Mouse (Mus musculus): Measurements from ENCODE around the gene Gm5901.

Gm5901 gene

DNA sequence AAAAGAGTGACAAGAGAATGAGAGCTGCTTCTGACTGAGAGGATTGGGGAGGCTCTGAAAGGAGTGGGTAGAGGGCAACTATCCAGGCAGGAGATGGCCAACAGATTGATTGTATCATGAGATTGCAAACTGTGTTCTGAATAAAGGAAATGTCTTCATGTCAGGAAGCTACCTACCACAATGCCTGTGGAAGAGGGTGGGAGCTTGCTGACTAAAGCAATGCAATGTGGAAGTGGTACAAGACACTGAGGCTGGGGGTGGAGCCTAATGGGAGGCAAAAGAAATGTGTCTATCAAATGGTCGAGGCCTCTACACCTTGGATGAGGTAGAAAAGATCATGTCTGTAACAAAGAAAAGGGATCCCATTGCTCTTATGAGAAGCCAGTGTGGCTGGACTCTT lies 31.5 kb downstream of the Gm5901 start:
- DNase-seq: no peak

DNA sequence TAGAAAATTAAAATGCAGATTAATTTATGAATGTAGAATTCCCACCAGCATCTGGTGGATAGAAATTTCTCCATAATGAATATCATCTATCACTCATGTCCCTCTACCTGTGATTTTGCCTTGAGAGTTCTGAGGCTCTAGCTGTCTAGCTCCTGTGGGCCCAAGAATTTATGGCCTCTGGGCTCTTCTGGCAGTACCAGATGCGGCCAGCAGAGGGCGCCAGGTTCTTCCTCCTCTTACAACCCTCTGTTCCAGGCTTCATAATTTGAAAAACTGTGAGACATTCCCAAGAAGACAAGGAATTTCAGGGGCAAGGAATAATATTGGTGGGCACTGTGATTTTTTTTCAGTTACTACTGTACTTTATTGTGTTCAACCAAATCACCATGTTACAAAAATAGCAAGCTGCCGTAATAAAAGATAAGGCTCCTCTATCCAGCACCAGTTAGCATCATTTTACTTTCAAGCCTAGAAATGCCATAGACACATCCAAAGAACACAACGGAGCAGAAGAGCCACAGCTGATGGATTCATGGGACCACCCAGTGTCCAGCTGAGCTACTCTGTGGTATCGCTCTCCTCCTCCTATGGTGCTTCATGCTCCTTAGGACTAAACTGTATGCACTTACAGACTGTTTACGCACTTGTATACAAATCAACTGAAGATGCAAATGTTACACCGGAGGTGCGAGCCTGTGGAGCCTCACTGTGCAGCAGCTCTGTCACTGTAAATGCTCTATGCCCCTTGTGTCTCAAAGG lies 37.2 kb downstream of the Gm5901 start:
- DNase-seq: peak; percentile 66

DNA sequence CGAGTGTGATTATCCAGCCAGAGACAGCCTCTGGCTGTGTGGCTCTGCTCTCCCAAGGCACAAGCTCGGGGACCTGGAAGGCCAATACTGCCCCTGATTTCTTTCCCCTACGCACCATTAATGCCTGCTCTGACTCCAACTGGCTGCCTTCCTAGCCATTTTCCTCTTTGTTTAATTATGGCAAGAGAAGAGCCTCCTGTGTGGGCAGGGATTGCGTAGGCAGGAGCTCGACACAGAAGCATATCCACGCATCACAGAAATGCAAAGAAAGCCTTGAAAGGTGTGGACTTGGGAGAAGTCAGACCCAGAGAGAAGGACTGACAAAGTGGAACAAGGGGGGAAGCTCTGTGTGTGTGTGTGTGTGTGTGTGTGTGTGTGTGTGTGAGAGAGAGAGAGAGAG lies 39.5 kb downstream of the Gm5901 start:
- DNase-seq: no peak

DNA sequence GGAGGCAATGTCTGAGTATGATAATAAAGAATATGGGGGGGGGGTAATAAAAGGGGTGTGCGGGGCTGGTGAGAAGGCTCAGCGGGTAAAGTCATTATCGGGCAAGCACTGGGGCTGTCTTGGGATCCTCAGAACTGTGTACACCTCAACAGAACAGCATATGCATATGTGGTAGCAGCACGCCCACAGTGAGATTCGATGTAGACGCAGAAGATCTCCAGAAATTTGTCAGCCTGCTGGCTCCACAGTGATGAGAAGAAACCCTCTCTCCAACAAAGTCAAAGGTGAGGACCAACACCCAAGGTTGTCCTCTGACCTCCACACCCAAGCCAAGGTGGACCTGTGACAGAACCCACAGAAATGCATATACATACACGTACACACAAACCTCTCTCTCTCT lies 41.7 kb downstream of the Gm5901 start:
- no peak for DNase-seq

DNA sequence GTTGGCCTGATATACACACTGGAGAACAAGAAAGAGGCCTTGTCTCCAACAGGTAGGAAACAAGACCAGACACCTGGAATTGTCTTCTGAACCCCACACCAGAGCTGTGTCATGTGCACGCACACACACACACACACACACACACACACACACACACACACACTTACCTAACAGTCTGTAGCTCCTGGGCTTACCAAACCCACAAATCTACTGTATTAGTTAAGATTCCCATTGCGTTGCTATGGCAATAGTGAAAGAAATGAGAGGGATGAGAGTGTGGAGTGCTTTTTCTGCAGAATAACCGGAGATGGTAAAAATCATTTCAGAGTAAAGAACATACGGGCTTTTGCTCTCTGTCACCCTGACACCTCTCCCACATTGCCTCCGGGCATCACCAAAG lies 43.3 kb downstream of the Gm5901 start:
- no peak for DNase-seq

DNA sequence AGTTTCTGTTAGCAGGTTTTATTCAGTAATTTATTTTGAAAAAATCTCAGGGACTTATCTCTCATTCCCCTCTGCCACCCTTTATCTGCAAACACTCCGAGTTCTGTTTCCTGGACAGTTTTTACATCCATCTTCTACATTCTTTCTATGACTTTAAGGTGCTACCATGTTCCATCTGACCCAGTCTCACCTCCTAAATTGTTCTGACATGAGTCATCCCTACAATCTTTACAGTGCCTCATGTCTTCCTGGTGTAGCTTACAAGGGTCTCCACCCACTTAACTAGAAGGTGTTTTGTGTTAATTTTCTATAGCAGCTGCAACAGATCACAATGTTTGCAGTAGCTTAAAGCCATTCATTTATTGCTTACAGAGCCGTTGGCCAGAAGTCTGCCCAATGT lies 46.1 kb downstream of the Gm5901 start:
- DNase-seq: no peak

DNA sequence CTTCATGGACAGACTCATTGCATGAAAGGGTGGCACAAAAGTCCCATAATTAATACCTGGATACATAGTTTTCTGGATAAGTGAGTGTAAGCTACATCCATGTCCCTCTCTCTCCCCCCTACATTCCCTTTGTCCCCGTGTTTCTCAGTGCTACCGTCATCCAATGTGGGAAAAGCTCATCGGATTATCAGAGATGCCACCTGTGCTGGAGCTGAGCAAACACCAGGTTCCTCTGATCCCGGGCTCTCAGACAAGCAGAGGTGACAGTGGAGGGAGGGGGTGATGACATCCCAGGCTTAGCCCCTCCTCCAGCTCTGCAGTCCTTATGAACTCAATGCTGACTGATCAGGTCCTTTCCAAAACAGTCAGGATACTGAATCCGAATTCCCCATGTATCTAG lies 49.5 kb downstream of the Gm5901 start:
- no peak for DNase-seq

DNA sequence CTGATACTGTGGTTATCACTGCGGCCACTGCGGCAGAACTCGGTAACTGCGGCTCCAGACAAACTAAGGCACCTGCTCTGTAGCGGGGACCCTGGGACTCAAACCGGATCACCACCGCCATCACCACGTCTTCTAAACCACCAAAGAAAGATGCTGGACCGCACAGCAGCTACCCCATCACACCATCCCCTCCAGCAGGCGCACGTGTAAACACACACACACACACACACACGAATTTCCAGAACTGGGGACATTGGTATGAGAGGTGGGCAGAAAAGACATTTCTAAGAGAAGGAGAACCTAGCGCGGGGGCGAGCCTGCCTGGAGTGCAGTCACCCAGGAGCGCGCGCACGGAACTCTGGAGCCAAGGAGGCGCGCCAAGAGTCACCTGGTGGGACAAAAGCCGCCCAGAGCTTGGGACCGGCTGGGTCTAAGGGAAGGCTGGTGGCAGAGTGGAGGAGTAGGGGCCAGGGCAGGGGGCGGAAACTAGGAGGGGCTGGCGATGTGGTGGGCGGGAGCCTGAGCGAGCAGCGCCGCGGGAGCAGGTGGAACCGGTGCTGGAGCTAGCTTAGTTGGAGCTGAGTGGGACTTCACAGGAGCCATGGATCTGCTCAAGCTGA lies 50.7 kb downstream of the Gm5901 start, which contains the start of gene Cckbr:
Gene Cckbr (plus strand): TSS at position 308 of the 620 bp plus-strand sequence.
- no peak for DNase-seq

DNA sequence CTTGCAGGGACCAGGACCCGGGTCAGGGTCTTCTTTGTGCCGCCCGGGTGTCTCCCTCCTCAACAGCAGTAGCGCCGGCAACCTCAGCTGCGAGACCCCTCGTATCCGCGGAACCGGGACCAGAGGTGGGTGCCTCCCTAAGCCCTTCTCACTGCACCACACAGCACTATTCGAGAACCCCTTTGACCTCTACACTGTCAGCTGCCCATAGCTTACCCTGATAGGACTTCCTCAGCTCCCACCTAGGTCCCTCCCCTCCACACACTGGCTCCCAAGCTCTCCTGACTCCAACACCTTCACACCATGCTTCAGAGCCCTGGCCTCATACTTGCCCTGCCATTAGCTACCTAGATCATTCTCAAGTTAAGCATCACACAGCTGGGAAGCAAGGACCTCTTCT lies 51.2 kb downstream of the Gm5901 start:
- DNase-seq: no peak
